Mouse (Mus musculus) adrenal gland, adult 2 months (tissue): ENCODE data around the gene Sltm. TPM values are rescaled to one million over a fixed set of nuclear protein-coding genes. Genes with fewer than 3 reads are reported as not detected.
"Not testable (repeated sequence)": the region's sequence is repeated elsewhere in the genome, so short reads cannot be mapped to it uniquely, and the experiment has no call there.

Source experiments
- DNase-seq: peaks from one replicate; pipeline ENCODE4 v3.0.0; 2021
- long read RNA-seq: library from polyadenylated mRNA; stranded (forward); transcript quantifications from one replicate; pipeline ENCODE4 v2.0.0, GENCODE M21; 2021
- polyA plus RNA-seq: library from polyadenylated mRNA; depleted of rRNA; stranded (reverse); fragments of >200 nt; gene quantifications from 2 replicates; pipeline ENCODE4 v1.2.3, GENCODE M21; 2012; rRNA removed
- total RNA-seq, 2 experiments: library from RNA; stranded (reverse); gene quantifications; 2 replicates each; pipeline ENCODE4 v1.2.3; 2021

Gene Sltm
- total RNA-seq = 10 to 100 TPM; 28.5 to 41.7 TPM
- polyA plus RNA-seq = 3.2 and 5.2 TPM in 2 replicates
- long read RNA-seq, transcript Sltm-206 (21 exons, 3,755 nt) = major isoform, 6 of 26 reads
- long read RNA-seq, transcript Sltm-201 (21 exons, 3,691 nt) = minor isoform, 5 of 26 reads
- long read RNA-seq, partial matches to known transcripts = 2 of 26 reads
- long read RNA-seq, other reads (novel, unspliced or antisense) = 12 of 26 reads

DNA sequence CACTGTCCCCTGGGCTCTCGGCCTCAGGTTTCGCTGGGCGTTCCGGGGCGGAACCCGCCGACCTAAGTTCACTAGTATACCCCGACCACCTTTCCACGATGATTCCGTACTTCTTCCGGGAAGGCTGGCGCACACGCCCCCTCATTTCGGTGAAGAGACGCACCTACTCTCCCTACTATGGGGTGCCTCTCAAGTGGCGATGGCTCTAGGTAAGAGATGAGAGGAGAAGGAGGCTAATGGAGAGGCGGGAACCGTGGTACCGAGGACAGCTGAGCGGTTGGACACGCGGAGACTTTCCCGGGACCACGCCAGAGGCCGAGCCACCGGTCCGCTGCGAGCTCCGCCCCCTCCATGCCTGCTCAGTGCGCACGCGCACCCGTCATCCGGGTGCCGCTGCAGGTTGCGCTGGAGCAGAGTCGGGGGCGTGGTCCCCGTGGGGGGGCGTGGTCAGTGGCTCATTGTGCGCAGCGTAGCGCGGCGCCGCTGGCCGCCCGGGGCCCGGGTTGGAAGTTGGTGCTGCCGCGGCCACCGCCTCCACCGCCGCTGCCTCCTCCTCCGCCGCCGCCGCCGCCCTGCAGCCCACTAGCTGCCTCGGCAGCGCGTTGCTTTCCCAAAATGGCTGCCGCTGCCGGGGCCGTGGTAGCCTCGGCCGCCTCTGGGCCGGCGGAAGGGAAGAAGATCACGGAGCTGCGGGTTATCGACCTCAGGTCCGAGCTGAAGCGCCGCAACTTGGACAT lies at the start of gene Sltm:
Sltm (plus strand) TSS at position 450 of the 737 bp plus-strand sequence.
- peak; percentile 100 for DNase-seq

DNA sequence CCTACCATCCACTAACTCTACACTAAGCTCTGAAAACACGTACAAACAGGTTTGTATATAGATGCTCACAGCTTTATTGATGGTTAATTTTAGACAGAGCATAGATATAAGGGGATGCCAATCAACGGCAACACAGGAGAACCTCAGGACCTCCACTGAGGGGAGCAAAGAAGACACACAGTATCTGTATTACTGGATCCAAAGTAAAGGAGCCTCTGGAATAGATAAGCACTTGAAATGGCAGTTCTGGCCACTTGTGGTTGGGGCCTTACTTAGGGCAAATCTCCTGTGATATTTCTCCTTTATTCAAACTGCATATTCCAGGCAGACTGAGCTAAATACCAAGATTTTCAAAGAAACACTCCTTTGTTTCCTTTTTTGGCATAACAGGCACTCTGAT lies 49.5 kb upstream of the Sltm start:
- no peak for DNase-seq

DNA sequence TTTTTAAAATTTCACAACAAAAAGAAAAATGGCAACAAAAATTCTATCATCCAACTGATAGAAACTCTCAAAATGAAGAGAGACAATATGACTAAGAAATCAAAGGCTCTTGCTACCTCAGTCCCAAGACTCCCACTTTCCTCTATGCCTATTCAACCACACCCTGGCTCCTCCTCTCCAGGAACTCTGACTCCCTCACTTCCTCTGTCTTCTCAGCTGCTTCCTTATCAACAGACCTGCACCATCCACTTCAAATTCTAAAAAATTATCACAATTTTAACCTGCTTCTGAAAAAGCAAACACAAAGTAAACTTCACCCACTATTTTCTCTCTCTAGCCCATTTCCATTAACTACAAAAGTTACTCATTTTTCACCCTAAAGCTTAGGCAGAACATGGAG lies 45.6 kb upstream of the Sltm start:
- DNase-seq = no peak

DNA sequence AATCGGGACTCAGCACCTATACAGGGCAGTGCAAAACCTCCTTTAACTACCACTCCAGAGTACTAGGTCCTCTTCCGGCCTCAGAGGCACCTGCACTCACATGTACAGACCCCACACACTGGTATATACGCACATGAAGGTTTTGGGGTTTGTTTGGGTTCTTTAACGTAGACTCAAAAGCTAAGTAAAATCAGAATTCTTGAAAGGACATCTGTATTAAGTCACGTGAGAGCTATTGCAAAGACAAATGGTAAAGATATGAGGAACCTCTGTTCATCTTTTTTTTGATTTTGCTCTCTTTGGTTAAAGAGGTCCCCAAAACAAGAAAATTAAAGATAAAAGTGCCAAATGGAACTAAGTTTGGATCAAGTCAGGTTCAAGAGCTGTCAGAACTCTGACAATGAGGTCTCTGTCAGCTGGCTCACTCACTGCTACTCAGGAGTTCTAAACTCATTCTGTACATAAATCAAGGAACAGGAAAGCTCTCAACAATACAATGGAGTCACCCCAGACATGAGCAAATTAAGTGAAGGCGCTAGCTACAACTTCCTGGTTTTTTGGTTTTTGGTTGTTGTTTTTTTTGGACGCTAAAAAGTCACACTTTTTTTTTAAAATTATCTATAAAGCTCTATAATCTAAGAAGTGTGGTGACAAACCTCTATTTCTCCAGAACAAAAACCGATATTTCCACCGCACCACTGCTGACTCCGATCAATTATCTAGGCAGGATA lies 40.1 kb upstream of the Sltm start:
- DNase-seq = no peak

DNA sequence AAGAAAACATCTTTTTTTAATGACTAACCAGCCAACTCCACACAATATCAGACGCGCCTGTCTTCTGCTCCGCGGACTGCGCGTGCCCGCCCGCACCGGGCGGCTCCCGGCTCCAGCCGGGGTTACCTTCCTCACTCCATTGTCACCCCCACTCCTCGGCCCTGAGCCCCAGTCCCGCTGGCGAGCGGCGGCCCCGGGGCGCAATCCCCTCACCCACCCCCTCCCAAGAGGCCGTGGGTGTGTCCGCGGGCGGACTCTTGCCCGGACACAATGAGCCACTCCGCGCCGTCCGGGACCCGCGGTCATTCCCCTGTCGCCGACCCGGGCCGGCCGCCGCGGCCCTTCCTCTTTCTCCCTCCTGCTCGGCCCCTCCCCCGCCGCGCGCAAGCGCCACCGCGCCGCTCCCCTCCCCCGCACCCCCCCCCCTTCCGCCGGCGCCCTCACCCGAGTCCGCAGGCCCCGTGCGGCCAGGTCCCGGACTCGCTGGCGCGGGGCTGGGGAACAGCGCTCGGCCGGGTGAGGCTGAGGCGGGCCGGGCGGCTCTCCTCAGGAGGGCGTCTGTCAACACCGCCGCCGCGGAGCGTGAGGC lies 39.4 kb upstream of the Sltm start:
- peak; percentile 78 for DNase-seq

DNA sequence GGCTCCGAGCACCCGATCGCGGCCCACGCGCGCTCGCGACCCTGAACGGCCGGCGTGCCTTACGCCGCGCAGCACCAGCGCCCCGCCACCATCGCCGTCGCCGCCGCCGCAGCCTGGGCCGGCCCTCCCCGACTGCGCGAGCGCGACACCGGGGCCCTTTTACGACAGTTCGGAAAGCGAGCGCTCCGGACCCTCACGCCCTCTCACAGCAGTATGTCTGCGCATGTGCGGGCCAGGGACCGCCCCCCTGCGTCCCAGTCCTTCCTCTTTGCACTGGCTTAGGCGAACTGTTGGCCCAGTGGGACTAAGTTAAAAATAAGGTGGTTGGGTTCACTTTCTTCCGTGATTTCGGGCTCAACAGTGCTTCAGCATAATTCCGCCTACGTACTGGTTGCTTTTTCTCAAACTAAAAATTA lies 38.9 kb upstream of the Sltm start, which contains the start of gene Rnf111:
Rnf111 (minus strand) TSS at position 100 of the 416 bp plus-strand sequence.
- DNase-seq = peak; percentile 98

DNA sequence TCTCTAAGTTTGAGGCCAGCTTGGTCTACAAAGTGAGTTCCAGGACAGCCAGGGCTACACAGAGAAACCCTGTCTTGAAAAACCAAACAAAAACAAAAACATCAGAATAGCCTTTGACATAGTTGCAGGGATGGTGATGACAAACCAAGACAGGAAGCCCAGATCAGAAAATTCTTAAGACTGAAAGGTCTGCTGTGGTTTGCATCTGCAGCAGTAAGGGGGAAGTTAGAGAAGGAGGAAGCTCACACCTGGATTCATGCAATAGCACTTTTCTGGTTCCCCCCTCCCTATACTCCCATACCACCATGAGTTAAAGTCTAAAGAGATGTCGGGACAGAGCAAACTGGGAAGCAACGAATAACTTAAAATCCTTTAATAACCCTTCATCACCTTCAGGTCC lies 36.4 kb upstream of the Sltm start:
- no peak for DNase-seq

DNA sequence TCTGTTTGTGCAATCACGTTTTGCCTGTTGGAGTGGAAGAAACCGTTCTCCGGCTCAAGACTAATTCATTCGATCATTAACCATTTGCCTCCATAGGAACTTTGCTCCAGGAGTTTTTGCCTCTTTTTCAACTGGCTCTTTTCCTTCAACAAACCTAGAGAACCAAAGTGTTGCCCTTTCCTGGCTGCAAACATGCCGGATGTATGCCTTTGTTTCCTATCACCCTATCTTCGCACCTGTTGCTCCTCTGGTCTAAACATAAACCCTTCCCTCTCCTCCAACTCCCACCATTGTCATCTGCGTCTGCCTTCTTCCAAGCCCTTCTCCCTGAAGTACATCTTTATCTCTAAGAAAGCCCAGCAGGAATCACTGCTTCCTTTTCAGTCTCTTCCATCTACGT lies 35.8 kb upstream of the Sltm start:
- no peak for DNase-seq

DNA sequence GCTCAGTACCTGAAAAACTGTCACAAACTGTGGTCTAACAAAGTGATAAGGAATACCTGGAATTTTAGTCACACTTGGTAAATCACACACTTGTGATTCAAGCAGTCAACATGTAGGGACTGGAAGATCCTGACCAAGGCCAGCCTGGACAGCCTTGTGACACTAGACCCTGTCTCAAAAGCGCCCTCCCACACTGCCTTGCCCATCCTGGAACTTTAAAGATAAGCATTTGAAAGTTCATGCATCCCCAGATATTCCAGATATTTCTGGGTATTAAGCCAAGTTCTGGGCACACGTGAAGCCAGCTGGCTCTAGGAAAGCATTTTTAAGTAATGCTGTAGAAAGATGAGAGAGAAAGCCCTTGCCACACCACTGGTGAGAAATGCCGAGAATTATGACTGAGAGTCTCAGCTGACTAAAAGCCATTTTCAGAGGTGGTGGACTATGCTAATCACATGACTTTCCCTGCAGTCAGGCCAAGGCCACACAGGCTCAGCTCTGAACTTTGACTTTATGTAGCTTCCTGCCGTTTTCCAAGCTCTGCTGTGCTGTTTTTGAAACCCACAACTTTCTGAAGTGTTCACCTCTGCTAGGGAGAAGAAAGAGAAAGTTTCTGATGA lies 32.5 kb upstream of the Sltm start:
- peak; percentile 72 for DNase-seq

DNA sequence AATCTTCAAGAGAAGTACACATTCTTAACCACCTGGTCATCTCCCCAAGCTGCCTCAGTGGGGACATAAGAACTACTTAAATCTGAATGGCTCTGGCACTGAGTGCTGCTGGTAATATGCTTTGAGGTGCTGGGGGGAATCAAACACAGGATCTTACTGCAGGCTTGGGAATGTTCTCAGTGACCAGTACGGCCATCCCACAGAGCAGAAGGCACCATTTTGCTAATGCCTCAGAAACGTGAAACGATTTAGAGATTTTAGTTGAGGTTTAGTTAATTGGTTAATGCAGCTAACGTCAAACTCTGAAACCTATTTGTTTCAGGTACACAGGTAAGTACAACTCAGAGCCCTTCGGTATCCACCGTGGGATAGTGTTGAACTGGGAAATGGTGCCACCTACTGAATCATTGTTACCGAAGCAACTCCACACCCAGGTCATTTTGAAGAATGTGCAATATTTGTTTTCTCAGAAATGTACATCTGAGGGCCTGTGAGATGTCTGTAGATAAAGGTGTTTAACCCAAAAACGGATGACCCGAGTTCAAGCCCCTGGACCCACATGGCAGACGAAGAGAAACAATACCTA lies 31.5 kb upstream of the Sltm start:
- peak; percentile 14 for DNase-seq

DNA sequence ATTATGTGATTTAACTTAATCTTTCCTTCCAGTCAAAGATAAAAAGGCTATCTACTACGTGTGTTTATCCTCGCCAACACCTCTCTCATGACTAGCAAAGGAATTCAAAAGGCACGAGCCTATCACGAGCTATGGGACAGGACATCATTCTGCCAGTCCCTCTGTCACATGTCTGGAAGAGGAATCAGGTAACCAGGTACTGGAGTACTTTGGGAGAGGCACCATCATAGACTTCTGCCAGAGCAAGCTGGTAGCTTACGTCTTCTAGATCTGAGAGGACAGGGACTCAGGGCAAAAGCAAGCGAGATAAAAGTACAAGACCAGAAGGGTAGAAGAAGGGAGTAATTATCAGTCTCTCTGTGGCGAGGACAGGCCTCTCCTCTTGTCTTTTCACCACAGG lies 30.9 kb upstream of the Sltm start:
- DNase-seq = no peak

DNA sequence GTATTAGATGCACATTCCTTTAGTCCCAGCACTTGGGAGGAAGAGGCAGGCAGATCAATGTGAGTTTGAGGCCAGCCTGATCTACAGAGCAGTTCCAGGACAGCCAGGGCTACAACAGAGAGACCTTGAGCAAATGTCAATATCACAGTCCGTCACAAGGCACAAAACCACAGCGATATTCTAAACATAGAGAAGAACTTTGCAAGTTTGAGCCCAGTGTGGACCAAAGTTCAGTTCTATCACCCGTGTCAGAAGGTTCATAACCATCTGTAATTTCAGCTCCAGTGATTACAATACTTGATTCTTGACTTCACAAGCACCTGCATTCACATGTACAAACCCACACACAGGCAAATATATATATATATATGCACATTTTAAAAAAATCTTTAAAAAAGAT lies 21.9 kb upstream of the Sltm start:
- DNase-seq = no peak

DNA sequence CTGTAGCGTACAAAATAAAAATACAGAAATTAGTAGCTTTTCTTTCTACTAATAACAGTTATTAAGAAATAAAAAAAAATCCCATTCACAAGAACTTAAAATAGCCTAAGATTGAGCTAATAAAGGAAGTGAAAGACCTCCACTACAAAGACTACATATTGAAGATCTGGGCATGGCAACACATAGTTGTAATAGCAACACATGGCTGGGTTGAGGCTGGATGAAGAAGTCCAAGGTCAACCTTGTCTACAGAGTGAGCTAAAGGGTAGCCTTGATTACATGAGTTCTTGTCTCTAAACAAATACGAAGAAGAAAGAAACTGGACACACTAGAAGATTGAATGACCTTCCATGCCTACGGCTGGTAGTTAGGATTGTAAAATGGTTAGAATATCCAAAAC lies 18.7 kb upstream of the Sltm start:
- DNase-seq = no peak

DNA sequence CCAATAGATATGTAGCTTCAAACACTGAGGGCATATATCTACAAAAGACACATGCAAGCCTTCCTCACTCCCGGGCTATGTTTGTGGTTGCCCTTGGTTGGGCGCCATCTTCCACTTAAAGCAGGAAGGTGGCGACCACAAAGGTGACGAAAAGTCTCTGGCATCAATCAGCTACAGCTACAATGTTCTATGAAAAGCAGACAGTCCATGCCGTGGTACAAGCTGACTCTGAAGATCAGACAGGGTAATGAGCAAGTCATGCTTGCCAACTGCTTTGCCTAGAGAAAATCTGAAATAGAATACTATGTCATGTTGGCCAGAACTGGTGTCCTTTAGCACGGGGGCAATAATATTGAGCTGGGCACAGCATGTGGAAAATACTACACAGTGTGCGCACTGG lies 18.2 kb upstream of the Sltm start:
- DNase-seq = no peak

DNA sequence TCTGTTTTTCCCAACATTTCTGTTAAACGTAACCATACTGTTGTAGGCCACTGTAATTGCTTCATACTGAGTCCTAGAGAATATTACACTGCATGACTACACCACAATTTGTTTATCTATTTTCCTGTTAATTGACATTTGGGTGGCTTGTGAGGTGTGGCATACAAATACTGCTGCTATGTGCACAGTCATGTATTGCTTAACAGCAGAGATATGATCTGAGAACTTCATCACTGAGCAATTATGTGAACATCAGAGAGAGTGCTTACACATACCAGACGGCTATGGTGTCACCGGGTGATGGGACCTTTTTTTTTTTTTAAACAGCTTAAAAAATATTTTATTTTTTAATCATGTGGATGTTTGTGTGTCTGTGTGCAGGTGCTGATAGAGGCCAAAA lies 9.2 kb upstream of the Sltm start:
- DNase-seq = no peak

DNA sequence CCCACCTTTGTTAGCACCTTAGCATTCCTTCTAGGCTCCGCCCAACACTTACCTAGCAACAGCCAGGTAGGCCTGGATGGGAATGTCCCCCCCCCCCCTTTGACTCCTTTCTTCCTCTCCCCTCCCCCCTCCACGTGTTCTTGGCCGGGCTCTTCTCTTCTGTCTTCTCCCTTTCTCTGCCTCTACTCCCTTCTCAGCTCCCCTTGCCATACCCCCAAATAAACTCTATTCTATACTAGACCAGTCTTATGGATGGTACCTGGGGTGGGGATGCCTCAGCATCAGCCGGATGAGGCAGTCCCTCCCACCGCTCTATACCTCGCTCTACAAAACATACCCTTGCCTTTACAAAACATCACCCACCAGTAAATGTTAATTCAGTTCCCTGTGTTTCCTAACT lies 970 bp upstream of the Sltm start:
- no peak for DNase-seq

DNA sequence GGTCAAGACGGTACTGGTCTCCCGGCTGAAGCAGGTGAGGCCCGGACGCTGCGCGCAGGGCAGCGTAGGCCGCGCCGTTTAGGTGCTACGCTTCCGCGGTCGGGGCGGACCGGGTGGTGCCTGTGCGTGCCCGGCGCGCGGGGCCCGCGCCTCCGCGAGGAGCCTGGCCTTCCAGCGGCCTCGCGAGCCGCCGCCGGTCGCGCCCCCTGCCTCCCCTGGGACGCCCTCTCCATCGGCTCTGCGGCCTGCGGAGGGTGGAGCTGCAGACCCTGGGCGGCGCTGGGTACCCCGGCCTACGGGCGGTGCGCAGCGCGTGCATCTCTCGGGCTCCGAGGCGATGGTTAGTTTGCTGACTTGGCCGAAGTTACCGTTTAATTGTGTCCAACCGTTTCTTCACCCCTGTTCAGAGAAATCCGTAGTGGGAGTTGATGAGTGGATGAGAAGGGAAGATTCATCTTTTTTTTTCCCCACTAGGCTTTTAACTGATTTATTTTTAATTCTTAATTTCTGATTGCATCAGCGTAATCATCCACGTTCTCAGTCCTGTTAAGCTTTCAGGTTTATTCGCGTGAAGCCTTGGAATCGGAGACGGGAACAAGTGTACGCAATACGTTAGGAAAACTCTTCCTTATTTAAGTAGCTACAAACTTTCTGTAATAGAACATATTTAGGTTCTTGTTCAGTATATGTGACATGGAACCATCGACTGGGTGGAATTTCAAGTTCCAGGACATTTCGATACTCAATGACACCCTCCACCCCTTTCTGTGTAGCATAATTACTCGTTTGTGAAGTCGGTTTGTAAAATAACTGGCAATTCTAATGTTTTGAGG lies 710 bp downstream of the Sltm start:
- no peak for DNase-seq

DNA sequence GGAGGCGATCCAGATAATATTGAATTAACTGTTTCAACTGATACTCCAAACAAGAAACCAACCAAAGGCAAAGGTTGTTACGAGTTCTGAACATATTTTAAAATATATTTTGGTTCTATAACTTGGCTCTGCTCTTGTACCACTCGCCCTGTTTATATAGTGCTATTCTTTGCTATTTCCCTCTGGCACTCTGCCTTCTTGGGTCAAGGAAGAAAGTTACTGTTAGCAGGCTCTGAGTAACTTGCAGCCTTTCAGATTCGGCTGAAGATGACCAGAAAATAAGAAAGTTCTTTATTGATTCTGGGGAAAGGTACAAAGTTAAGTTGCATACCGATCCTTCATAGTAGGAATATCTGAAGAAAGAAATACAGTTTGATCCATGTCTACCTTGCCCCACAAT lies 1.4 kb downstream of the Sltm start:
- no peak for DNase-seq

DNA sequence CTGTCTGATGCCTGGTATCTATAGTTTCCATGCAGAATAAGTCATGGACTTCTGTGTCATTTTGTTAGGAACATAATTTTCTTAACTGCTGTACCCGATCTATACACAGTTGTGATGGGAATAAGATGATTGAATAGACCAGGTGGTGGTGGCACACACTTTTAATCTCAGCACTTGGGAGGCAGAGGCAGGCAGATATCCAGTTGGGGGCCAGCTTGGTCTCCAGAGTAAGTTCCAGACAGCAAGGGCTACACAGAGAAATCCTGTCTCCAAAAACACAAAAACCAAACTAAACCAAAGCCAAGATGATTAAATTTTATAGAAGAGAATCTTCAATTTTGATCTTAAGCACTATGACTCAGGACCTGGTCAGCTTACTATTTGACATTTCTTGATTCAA lies 2.3 kb downstream of the Sltm start:
- DNase-seq = no peak

DNA sequence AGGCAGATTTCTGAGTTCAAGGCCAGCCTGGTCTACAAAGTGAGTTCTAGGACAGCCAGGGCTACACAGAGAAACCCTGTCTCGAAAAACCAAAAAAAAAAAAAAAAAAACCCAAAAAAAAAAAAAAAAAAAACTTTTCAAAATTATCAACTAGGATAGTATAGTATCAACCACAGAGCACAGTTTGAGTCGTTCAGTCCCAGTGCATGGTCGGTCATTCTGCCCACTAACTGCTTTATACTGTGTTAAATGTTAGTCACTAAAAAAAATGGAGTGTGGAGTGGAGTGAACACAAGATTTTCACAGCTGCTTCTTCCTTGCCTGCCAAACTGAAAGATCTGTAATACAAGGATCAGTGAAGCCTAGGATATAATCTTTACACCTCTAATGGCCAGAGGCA lies 4.0 kb downstream of the Sltm start:
- DNase-seq = not testable (repeated sequence)

DNA sequence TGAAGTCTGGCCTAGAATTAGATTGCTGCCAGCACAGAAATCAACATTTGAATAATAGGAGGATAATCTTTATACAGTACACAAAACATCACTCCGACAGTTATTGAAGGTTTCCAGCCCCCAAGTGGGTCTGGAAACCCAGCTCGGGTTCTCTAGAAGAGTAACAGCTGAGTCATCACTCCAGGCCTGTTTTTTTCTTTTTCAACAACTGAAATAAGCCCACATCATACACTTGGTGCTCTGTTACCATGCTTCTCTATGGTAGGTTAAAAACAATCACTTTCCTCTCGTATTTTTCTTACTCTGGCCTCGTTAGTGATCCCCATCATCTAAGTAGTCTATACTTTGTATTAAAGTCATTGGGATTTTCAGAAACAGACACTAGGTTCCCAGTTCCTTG lies 5.8 kb downstream of the Sltm start:
- DNase-seq = no peak
